Mouse (Mus musculus): ENCODE data around the gene Atg10.
"Not testable (repeated sequence)": the region's sequence is repeated elsewhere in the genome, so short reads cannot be mapped to it uniquely, and the experiment has no call there.

Atg10 gene

DNA sequence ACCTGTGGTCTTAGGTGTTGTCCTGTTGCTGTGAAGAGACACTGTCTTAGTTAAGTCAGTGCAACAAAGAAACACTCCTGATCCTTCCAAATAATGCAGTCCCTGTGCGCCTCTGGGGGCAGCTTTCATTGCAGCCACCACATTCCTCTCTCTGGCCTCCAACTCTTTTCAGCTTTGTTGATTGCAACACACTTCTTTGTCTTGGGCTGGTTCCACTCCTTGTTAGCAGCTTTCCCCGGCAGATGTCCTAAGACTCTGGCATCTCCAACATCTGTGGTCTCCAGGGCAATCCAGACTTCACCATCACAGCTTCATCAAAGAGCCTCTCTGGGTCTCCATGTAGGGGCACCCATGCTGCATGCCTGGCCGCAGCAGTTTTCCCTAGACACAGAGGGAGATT is 290.5 kb downstream of the Atg10 start:
- no peak for DNase-seq (ENCODE audit: low spot score)

DNA sequence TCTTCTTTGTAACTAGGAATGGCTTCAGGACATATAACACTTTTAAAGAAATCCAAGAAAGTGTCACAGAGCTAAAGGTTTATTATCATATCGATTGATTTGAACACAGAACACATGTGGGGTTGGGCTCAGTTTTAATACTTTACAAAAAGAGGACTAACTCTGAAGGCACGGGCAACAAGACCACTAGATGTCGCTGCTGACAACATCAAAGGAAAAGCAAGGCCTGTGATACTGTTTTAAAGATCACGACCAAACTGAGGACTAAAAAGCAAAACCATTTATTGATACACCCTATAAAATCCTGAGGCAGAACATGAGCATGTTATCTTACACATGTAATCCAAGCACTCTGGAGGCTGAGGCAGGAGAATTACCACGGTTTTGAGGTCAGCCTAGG is 293.9 kb downstream of the Atg10 start:
- DNase-seq (ENCODE audit: low spot score) = peak; percentile 74

DNA sequence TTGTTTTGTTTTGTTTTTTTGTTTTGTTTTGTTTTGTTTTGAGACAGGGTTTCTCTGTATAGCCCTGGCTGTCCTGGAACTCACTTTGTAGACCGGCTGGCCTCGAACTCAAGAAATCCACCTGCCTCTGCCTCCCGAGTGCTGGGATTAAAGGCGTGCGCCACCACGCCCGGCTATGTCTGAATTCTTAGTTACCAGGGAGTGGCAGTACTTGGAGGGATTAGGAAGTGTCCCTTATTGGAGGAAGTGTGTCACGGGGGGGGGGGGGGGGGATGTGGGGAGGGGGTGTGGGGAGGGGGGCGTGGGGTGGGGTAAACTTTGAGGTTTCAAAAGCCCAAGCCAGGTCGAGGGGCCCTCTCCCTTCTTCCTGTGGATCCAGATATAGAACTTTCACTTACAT is 295.5 kb downstream of the Atg10 start:
- DNase-seq (ENCODE audit: low spot score) = not testable (repeated sequence)

DNA sequence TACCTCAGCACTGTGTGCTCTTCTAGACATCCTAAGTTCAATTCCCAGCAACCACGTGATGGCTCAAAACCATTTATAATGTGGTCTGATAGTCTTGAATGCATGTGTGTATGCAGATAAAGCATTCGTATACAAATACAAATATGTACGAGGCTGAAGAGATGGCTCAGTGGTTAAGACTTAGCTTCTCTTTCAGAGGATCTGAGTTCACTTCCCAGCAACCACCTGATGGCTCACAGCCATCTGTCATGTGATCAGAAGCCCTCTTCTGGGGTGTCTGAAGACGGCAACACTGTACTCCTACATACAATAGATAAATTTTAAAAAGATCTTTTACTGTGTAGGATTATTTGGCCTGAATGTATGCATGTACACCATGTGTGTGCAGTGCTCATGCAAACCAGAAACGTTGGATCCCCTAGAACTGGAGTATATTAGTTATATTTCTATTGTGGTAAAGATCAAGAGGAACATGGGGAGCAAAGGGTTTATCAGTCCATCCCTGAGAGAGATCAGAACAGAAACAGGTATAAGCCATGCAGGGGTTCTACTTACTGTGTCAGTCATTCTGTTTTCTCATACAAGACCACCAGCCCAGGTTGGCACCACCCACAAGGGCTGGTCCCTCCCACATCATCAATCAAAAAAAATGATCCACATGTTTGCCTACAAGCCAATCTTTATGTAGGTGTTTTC is 296.7 kb downstream of the Atg10 start:
- no peak for DNase-seq (ENCODE audit: low spot score)

DNA sequence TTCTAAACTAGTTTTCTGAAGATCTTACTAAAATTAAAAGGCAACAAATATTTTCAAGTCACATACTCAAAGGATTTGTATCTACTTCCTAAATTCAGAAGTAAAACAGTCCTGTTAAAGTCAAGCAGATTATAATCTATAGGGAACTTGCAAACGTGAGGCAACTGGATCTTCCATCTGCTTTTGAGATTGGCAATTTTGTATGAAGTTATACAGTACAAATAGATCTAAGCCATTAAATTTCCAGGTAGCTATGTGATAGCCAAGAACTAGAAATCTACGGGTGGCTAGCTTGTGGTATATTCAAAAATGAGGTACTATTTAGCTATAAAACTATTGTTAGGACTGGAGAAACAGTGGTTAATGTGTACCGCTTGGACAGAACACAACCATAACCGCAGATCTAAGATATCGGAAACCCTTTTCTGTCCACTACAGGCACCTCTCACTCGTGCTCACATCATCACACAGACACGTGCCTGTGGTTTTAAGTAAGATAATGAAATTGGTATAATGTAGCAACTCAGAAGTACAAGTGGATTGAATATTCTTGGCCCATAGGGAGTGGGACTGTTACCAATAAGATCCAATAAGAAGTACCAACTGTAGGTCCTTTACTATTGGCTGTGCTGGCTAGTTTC is 297.5 kb downstream of the Atg10 start:
- DNase-seq (ENCODE audit: low spot score) = no peak

DNA sequence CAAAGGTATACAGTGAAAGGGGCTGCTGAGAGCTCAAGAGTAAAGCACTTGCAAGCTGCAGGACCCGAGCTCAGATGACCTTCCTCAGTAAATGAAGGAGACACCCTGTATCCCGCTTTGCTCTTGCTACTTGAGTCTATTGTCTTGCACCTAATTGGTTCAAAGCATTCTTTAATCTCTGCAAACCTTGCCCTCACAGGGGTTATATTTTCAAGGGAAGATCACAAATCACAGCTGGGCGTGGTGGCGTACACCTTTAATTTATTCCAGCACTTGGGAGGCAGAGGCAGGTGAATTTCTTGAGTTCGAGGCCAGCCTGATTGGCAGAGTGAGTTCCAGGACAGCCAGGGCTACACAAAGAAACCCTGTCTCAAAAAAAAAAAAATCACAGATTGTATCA is 298.6 kb downstream of the Atg10 start:
- no peak for DNase-seq (ENCODE audit: low spot score)

DNA sequence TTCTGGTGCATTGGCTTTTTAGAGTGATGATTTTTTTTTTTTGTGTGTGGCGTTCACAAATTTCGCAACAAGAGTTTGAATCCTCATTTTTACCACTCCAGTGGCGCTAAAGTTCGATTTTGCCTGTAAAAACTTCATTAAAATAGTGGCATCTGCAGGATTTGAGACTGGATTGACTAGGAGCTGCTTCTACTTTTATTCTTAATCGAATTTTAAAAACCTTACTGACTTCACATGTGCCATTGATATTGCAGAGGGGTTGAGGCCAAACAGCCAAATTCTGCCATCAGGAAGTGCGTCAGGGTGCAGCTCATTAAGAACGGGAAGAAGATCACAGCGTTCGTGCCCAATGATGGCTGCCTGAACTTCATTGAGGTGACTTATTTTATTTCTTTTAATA is 299.7 kb downstream of the Atg10 start:
- no peak for DNase-seq (ENCODE audit: low spot score)

DNA sequence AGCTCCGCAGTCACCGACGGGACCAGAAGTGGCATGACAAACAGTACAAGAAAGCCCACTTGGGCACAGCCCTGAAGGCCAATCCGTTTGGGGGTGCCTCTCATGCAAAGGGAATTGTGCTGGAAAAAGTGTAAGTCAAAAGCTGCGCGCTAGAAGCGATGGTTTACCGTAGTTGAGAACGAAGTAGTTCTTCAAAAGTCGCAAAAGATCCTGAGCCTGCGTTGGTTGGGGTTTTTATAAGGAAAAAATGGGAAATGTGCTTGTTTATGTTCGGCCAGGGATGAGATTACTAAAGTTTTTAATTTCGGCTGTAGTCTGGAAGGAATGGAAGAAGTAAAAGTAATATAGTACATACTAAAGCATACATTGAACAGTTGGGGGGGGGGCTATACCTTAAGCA is 300.2 kb downstream of the Atg10 start:
- DNase-seq (ENCODE audit: low spot score) = not testable (repeated sequence)

DNA sequence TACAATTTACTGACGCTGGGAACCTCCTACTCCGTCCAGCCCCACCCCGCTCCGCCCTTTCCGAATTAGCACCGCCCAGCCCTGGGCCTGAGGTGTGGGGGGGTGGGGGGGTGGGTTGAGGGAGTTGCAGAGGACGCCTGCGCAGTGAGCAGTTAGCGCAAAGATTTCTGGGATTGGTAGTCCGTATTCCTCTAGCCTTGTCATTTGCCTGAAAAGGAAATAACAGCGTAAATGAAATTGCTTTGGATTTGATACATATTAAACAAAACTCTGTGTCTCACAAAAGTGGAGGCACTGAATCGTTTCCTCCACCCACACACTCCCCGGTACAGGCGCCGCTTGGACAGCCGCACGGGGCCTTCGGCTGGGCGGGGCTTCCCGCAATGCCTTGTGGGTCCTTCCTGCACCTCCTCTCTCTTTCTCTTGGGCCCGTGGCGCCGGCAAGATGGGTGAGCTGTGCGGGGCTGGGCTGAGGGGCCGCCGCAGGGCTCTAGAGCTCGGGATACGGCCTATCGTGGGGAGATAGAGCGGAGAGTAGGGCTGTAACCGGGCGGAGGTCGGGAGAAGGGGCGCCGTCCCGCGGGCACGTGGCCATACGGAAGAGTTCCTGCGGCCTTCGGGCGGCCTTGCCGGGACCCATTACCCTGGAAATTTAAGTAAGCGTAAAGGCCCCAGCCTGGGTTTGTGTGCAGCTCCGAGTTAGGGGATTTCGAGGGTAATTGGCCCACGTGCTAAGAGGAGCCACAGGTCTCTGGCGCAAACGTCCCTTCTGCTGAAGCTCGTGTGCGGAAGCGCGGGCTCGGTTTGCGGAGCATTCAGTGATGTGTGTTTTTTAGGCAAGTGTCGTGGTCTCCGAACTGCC is 300.8 kb downstream of the Atg10 start, which contains the start of gene Rps23:
Rps23 (plus strand) TSS at position 208 of the 862 bp plus-strand sequence.
- DNase-seq (ENCODE audit: low spot score) = peak; percentile 94

DNA sequence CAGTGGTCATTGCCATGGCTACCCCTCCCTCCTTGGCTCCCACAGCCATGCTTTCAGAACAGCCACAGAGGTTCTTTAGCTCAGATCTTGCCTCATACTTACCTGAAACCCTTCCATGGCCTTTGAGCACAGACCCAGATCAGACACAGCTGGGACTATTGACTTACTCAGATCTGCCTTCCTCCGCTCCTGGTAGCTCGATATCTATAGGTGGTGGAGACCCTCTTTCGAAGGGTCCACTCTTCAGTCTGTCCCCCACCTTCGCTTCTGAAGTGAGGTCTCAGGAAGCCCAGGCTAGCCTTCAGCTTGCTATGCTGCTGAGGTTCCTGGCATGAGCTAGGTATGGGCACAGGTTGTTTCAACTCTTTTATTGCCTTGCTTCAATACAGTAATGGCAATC is 309.0 kb downstream of the Atg10 start:
- no peak for DNase-seq (ENCODE audit: low spot score)

DNA sequence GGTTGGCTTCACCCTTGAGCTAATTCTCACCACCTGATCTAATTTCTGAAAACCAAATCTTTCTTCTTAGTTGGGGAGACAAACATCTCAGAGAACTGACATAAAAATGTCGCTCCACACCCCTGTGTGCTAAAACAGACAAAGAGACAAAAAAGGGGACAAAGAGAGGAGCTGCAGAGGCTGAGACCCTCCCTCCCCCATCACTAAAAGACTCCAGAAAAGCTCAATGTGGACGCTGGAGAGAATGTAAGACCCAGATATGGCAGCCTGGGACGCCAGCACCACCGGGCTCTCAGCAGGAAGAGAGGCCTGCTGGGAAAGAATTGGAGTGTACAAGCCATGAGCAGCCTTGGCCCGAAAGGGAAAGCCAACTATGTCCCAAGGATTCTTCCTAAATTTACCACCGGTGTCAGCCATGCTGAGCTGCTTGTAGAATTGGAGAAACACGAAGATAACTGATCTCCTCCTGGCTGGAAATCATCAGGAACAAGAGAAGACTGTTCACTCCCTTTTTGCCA is 310.0 kb downstream of the Atg10 start:
- DNase-seq (ENCODE audit: low spot score) = no peak

DNA sequence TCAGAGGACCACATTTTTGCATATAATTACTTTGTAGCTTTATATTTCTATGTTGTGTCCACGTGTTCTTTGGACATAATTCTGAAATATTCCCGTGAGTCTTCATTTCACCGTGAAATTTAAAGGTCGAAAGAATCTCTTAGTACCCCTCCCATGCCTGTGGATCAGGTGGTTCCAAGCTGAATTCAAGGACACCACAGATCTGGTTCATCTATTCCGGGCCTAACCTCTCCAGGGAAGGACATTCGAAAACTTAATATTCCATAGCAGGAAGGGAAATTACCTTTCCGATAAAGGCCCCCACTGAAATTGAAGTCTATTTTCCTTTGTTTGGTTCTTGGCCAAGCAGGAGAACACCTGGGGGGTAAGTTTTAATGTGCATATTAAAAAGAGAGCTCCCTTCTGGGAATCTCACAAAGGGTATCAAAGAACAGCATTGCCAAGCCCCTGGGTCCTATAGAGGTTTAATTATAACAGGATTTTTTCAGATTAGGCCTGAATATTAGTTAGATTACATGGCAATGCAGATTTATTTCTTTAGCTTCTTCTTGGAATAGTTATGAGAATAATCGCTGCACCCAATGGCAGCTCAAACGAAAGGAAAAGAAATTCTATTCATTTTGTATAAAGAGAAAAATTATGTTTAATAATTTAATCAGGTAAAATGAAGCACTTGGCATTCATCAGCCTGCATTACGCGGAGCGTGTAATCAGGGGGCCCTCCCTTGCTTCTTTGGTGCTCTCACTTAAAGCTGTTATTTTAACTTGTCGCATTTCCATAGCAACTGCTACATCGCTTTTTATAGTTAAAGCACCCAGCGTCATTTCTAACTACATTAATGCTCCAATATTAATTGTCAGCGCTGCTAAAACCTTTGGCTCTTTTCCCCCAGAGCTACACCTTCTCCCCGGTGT is 310.8 kb downstream of the Atg10 start:
- DNase-seq (ENCODE audit: low spot score) = no peak

DNA sequence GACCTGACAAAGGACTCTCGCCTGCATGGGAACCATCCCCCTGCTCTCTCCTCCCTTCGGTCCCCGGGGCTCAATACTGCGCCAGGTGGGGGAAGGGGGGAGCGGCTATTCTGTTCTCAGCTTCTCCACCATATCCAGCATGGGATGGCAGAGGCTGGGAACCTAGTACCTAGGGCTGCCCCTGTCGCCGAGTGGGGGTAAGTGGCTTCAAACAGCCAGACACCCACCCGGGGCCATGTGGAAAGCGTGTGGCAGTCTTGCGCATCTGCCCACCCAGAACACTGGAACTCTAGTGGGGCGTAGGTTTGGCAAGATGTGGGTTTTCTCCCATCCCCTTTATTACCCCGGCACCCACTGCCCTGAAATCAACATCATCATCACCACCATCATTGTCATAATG is 316.4 kb downstream of the Atg10 start:
- no peak for DNase-seq (ENCODE audit: low spot score)

DNA sequence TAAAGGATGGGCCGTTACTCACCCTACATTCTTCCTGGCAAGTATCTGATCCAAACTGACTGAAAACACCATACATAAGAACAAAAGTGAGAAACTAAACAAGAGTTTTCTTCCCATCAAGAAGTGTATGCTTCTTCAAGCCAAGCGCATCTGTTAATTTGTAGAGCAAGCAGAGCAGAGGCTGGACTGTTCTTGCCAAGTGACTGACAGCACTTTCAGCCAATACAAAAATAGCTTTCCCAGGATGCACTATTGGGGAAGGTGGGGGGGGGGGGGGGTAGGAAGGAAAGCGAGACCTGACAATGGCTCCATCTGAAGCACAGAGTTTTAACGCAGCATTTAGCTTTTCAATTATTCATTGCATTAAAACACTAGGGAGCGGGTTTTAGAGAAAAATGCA is 318.6 kb downstream of the Atg10 start, which contains the start of gene Atp6ap1l:
Atp6ap1l (minus strand) TSS at position 180 of the 400 bp plus-strand sequence.
- no peak for DNase-seq (ENCODE audit: low spot score)

DNA sequence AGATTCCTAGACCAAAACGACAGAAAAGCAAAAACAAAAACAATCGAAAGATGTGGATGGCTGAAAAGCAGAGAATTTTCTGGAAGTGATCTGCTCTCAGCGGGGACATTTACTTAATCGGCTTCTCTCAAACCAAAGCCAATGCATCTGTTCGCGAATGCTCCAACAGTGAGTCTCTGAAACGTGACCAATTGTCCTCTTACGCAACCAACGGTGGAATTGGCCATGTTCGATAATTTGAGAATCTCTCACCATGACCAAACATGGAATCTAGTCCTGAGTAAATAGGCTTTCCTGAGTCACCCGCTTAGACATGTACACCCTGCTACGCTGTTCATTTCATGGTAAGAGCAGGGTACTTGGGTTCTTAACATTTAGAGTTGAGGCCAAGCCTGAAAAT is 326.9 kb downstream of the Atg10 start:
- DNase-seq (ENCODE audit: low spot score) = no peak

DNA sequence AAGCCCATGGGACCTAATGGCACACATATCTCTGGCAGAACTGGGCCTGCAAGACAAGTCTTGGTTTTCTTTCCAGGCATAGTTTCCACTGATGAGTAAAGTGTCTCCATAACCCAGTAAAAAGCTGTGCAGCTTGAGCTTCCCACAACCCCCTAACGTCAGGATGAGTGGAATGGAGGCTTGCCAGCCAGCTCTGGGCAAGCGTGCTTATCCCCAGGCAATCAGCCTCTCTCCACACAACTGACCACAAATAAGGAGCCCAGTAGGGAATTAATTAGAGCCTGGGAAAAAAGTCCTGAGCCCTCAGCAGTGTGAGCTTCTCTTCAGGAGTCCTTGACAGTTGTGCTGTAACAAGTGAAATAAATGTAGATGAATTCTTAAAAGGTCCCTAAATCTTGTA is 327.7 kb downstream of the Atg10 start:
- no peak for DNase-seq (ENCODE audit: low spot score)

DNA sequence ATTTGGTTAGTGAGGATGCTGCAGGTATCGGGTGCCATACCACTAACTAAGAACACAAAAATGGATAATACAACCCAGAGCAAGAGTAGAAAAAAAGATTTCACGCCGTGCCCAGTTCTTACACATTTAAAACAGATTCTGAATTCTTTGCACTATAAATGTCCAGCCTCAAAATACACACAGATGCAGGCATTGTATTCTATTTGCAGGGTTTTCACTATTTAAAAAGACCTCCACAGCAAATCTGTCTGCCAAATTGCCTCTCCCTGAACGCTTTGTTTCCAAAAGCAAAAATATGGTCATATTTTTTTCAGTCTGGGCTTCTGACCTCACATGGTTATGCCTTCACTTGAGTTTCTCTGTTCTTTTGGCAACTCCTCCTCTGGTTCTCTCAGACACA is 328.9 kb downstream of the Atg10 start:
- no peak for DNase-seq (ENCODE audit: low spot score)

DNA sequence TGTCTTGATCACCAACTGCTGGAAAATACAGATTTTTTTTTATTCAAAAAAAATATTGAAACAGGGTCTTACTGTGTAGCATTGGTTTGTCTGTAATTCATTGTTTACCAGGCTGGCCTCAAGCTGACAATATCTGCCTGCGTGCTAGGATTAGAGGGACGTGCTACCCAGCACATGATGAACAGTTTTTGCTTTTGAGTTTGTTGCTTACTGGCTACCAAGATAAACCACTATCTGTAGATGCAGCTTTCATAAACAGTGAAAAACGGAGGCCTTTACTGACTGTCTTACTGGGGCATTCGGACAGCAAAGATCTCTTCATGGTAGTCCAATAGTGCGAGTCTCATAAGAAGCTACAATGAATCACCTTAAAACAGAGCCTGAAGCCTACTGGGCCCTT is 333.7 kb downstream of the Atg10 start:
- DNase-seq (ENCODE audit: low spot score) = peak; percentile 45

DNA sequence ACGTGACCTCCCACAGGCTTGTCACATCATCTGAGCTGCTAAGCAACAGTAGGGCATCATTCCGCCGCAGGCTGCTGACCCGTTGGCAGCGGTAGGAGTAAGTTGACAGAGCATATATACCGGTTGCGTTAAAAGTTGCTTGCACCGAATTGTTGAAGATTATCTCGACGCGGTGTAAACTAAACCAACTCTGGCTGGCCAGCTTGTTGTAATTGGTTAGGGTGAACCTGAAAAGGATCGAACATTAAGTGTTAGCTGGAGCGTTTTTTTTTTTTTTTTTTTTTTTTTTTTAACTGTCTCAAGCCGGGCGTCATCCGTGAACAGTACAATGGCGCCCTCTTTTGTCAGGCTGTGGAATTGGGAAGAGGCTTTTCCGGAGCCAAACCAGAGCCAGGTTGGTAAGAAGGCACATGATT is 337.2 kb downstream of the Atg10 start:
- DNase-seq (ENCODE audit: low spot score) = peak; percentile 68

DNA sequence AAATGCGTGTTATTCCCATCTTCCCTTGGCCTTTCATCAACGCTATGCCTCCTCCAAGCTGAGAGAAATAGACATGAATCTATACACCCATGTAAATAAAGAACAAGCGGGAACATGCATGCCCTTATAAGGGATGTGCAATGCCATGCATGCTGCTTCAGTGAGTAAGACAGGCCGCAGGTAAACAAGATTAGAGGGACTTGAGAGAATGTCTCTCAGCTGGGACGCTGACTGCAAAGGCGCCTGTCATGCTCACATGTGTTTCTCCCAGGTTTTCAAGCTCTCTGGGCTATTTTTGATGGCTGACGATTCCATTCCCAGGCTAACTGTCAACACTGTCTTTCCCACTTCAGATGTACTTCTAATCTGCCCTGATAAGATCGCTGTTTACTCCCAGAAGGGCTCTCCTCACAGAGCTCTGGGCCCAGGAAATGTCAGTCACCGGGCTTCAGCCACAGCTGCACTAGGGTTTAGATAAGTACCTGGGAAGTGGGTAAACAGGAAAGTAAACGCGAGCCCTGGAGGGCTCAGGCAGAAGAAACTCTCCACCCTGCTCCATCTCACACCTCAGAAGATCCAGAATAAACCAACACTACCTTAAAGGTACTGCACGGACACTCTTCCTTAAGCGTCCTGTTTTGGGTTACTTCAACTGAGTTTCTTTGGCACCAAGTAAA is 337.8 kb downstream of the Atg10 start:
- DNase-seq (ENCODE audit: low spot score) = peak; percentile 13
